Mouse (Mus musculus) A20 (cell line): ENCODE measurements around the gene Olfr986.

ENCODE experiments used
- DNase-seq: peaks from one replicate; pipeline ENCODE4 v3.0.0-alpha.2; 2011; ENCODE audit warnings: low read depth, low spot score

Gene Olfr986

GRCm38 (mm10) chr9:40234233-40235072, 53.7 kb downstream of the Olfr986 start:
- DNase-seq: no peak

- no peak for DNase-seq
Observed at GRCm38 (mm10) chr9:40235220-40235619, 54.5 kb downstream of the Olfr986 start.
